Mouse (Mus musculus): ENCODE measurements at regions not wholly inside any gene's neighbourhood (a gene's known extent, or its start where the extent isn't known, plus 50 kb on each side); places are given as distances from the start of the nearest gene placed in this dataset.

GRCm38 (mm10) chr2:79183034-79183630 lies 72.1 kb upstream of the Itga4 start:
- DNase-seq (ENCODE audit: low read depth in 2 of 2, low spot score in 2 of 2) = no peak

- no peak for DNase-seq (ENCODE audit: low read depth in 2 of 2, low spot score in 2 of 2)
These were observed 69.8 kb upstream of the Itga4 start for GRCm38 (mm10) chr2:79185234-79186101.

DNA sequence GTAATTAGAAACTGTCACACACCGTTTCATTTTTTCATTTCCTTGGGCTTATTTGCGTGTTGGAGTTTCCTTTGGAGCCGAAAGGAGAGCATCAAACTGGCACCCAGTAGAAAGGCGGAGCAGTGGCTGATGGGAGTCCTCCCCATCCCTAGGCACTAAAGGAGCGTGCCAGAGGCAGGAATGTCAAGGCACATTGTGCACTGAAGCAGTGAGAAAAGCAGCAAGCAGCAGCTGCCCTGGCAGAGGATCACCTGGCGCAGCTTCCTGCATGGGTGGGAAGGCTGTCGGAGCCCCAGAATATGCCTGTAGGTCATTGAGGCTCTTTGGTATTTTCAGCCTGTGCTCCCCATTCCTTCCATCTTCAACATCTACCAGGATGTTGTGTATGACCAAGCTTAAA lies 68.3 kb upstream of the Itga4 start:
- DNase-seq (ENCODE audit: low read depth in 2 of 2, low spot score in 2 of 2) = no peak

DNA sequence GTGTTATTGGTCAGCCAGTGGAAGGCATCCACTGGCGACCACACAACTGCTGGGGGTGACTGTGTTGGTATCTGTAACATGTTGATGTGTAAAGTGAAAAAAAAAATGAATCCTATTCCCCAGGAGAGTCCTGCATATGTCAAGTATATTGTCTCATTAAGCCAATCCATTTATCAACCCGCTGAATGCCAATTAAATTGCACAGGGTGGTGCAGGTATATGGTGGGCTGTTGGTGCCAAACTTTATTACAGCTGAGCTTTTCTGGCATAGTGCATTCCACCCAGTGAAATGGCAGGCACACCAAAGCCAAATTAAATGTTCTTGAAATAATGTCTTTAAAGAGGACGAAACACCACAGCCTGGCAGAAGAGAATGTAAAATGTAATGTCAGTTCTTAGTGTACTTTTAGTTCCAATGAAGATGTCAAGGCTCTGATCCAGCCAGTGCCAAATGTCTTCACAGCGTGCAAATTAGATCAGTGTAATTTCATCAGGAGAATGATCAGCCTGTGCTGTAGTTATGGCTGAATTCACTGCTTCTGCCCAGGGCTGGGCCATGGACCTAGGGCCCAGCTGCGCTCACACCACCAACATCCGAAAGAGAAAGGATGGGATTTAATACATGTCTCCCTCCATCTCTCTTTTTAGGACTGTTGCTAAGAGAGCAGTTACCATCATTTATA lies 66.6 kb upstream of the Itga4 start:
- no peak for DNase-seq (ENCODE audit: low read depth in 2 of 2, low spot score in 2 of 2)

DNA sequence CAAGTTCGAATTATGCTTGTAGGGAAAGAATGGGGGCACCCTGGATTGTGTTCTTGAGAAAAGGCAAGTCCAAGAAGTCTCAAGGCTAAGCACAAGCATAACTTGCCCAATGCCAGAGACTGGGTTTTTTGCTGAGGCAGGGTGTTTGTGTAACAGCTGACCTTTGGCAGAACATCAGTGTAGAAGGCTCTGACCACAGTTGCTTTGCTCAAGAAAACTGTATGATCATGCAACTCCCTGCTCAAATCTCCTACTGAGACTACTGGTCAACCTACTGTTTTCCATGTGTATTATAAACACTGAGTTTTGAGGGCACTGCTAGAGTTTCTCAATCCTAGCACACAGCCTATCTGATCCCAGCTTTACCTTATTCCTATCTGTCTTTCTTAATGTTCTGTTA lies 61.4 kb upstream of the Itga4 start:
- no peak for DNase-seq (ENCODE audit: low read depth in 2 of 2, low spot score in 2 of 2)

GRCm38 (mm10) chr2:79201677-79202076 lies 53.5 kb upstream of the Itga4 start:
- no peak for DNase-seq (ENCODE audit: low read depth in 2 of 2, low spot score in 2 of 2)
